Mouse (Mus musculus) brain, embryonic 14.5 days (tissue): ENCODE results near the gene Adam17. TPM values are rescaled to one million over a fixed set of nuclear protein-coding genes. Genes with fewer than 3 reads are reported as not detected.

ENCODE experiments used
- DNase-seq: peaks from one replicate; pipeline ENCODE4 v3.0.0-alpha.2; 2011; ENCODE audit warnings: low read depth
- CTCF ChIP-seq: fragments of 200-500 bp; IDR thresholded peaks from 2 replicates; pipeline ENCODE4 v1.5.1; 2012; ENCODE audit warnings: inconsistent platforms, mild to moderate bottlenecking, moderate library complexity, borderline replicate concordance; ENCODE audit not compliant: insufficient read depth, insufficient read length; ENCODE audit errors: extremely low read depth
- POLR2A ChIP-seq: fragments of 200-500 bp; IDR thresholded peaks from 2 replicates; pipeline ENCODE4 v1.6.1; 2012; ENCODE audit warnings: mild to moderate bottlenecking, inconsistent platforms, borderline replicate concordance; ENCODE audit not compliant: poor library complexity, insufficient read depth, insufficient read length, severe bottlenecking; ENCODE audit errors: extremely low read depth
- polyA plus RNA-seq: library from polyadenylated mRNA; depleted of rRNA; stranded (reverse); fragments of >200 nt; gene quantifications from 2 replicates; pipeline ENCODE4 v1.2.3, GENCODE M21; 2012

The Adam17 gene
- polyA plus RNA-seq, 1 experiment: 22.2 TPM

GRCm38 (mm10) chr12:21375376-21376157 lies 2.1 kb upstream of the Adam17 start:
- TF ChIP-seq POLR2A: no peak
- no peak for TF ChIP-seq CTCF
- DNase-seq: no peak

GRCm38 (mm10) chr12:21373820-21374475 lies 516 bp upstream of the Adam17 start:
- TF ChIP-seq CTCF: no peak
- TF ChIP-seq POLR2A: no peak
- no peak for DNase-seq

DNA sequence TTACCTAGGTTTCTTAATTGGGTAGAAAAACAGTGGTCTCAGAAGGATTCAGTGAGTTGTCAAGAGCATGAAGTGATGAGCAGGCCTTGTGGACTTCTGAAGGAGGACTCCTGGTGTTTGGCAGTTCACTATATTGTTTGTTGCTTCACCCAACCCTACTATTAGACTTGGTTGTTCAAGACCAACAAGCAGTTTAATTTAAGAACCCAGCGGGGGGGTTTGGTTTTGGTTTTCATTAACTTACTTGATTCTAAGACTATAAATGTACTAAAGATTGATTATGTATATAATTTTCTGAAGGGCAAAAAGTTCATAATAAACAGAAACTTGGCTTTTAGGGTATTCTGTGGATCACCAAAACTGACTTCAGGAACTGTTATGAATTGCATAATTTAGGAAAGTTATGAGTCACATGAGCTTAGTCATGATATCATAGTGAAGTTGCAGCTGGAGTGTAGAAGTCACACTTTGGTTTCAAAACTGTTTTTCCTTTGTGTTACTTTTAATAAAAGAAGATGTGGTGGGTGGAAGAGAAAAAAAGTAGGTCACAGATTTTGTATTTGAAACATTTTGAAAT lies 3.3 kb downstream of the Adam17 start:
- no peak for TF ChIP-seq CTCF
- TF ChIP-seq POLR2A: no peak
- DNase-seq: no peak

DNA sequence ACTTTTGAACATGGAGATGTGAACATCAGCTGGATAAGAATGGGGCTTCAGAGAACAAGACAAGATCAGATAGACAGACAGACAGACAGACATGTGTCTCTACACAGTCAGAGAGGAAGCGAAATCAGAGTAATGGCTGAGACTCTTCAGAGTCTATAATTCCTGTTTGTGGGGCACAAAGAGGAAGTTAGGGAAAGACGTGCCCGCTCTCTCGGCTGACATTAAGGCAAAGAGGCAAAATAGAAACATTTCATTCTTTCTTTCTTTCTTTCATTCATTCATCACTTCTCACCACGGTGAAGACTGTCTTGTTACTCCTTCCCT lies 4.4 kb downstream of the Adam17 start:
- DNase-seq: no peak
- TF ChIP-seq POLR2A (no peak), CTCF (no peak)

DNA sequence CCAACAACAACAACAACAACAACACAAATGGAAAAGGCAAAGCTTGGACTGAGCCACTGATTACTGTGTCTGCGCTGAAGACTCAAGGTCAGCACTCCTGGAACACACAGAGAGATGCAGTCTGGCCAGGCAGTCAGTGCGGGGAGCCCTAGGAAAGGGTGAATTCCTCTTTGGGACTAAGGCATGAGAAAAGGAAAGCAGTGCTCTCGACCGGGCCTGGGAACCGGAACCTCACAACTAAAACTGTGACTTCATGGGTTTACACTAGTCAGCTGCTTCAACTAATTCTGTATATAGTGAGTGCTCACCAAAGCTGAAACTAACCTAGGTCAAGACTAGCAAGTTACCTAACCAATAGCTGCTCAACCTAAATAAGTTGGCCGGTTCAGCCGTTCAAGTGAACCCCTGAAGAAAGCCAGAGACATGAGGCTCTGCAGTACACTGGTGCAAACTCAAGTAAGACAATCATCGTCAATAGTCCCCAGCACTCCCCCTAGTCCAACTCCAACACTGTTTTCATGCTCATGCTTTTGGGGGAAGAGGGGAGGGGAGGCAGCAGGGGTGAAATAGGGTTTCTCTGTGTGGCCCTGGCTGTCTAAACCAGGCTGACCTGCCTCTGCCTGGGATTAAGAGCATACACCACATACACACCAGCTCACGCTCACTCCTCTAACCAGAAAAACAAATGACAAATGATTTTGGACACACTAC lies 4.9 kb downstream of the Adam17 start:
- TF ChIP-seq POLR2A: no peak
- TF ChIP-seq CTCF: no peak
- no peak for DNase-seq

- TF ChIP-seq CTCF (no peak), POLR2A (no peak)
- no peak for DNase-seq
Observed at GRCm38 (mm10) chr12:21364624-21365435, 8.6 kb downstream of the Adam17 start.

- TF ChIP-seq POLR2A (no peak), CTCF (no peak)
- DNase-seq: no peak
Observed at GRCm38 (mm10) chr12:21363195-21363594, 10.2 kb downstream of the Adam17 start.

DNA sequence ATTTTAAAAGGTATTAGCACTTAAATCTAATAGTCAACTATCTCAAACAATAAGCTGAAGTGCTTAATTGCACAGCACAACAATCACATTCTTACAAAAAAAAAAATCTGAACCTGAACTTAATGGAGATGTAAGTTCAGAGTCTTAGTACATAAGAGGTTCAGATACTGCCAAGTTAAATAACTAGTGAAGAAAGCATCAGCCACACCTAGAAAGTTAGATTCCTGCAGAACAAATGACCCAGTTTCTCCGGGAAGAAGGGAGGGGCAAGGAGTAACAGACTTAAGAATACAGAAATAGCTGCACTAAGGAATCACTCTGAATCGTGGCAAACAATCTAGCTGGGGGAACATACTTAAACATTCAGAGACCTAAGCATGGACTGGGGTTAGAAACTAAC lies 10.7 kb downstream of the Adam17 start:
- no peak for DNase-seq
- TF ChIP-seq CTCF: no peak
- no peak for TF ChIP-seq POLR2A

- DNase-seq: no peak
Observed at GRCm38 (mm10) chr12:21353681-21354080, 19.8 kb downstream of the Adam17 start.

GRCm38 (mm10) chr12:21350113-21350876 lies 23.1 kb downstream of the Adam17 start:
- TF ChIP-seq CTCF (no peak), POLR2A (no peak)
- DNase-seq: peak; percentile 42

More at GRCm38 (mm10) chr12:21353681-21354080, 19.8 kb downstream of the Adam17 start:
- TF ChIP-seq CTCF (no peak), POLR2A (no peak)
